Mouse (Mus musculus): Measurements from ENCODE around the gene Dync1li1.

DNA sequence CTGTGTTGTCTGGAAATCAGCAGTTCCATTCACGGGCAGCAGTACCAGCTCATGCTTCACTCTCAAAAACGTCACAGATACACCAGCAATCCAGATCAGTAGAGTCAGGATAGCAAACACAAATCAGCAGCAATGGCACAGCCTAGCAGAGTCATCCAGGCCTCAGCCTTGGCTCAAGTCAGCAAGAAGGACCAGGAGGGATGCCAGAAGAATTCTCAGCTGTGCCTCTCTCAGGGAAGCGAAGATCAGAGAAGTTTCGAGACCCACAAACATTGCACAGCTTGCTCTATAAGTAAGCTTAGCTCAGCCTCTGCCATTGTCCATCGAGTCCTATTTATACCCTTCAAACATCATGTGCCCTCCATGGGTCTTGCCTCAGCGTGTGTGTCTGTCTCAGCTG, 8.1 kb upstream of the Dync1li1 start:
- TF ChIP-seq CTCF (IDR thresholded peaks at IDR 0.05; ENCODE audit: extremely low read depth, insufficient read length, insufficient replicate concordance, low read depth, low read length) = no peak
- no peak for TF ChIP-seq POLR2A (IDR thresholded peaks at IDR 0.05; ENCODE audit: low read depth, low read length)
